Mouse (Mus musculus): ENCODE measurements around the gene Bfsp1.

- TF ChIP-seq MYC (IDR thresholded peaks at IDR 0.05; ENCODE audit: low read depth, low read length) (no peak), POLR2AphosphoS5 (IDR thresholded peaks at IDR 0.05; ENCODE audit: borderline replicate concordance, low read depth, low read length) (no peak), NRF1 (IDR thresholded peaks at IDR 0.05; ENCODE audit: insufficient read depth, low read depth, low read length, poor library complexity, severe bottlenecking) (no peak), CTCF (IDR thresholded peaks at IDR 0.05 in 2 of 3, conservative IDR thresholded peaks at IDR 0.05 in 1 of 3; ENCODE audit: control insufficient read depth in 1 of 3, insufficient read depth in 1 of 3, low read depth in 2 of 3, low read length in 3 of 3, poor library complexity in 1 of 3, severe bottlenecking in 1 of 3) (no peak), ZC3H11A (IDR thresholded peaks at IDR 0.05; ENCODE audit: low read depth, low read length) (no peak), UBTF (IDR thresholded peaks at IDR 0.05; ENCODE audit: borderline replicate concordance, insufficient read depth, low read depth, low read length) (no peak), KAT2A (conservative IDR thresholded peaks at IDR 0.05; ENCODE audit: low read depth, low read length) (no peak), POLR2A (IDR thresholded peaks at IDR 0.05; ENCODE audit: control insufficient read depth in 1 of 2, insufficient read depth in 1 of 2, low read depth in 1 of 2, low read length in 2 of 2, poor library complexity in 1 of 2) (no peak), USF1 (IDR thresholded peaks at IDR 0.05; ENCODE audit: low read depth, low read length) (no peak), JUND (IDR thresholded peaks at IDR 0.05; ENCODE audit: low read depth, low read length) (no peak), HCFC1 (IDR thresholded peaks at IDR 0.05; ENCODE audit: low read depth, low read length) (no peak), ZNF384 (IDR thresholded peaks at IDR 0.05; ENCODE audit: low read depth, low read length) (no peak), ZMIZ1 (IDR thresholded peaks at IDR 0.05; ENCODE audit: low read depth, low read length) (no peak)
Measured at GRCm38 (mm10) chr2:143879311-143879710, 16.3 kb upstream of the Bfsp1 start.
